Mouse (Mus musculus): ENCODE data around the gene Rhot2.
A peak's percentile ranks its signal among the peaks of the same experiment; 100 is the strongest.

DNA sequence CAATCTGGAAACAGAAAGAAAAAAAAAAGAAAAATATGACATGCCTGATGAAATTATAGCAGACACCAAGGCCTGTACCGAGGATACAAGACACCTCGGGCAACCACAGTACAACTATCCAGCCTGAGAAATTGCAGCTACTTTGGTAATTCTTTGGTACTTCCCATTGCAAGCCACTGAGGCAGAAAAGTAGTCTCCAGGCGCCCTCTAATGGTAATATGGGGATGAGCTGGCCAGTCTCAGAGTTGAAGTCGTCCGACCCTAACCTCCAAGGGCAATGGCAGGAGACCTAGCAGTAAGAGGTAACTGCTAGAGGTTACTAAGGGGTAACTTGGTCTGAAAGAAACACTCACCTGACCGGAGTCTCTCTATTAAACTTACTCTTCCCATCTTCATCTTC, 43.6 kb downstream of the Rhot2 start:
- peak; percentile 80; the same call in 1 of the 2 replicates for TF ChIP-seq CTCF (IDR thresholded peaks at IDR 0.05; ENCODE audit: extremely low read depth, insufficient read depth, insufficient read length, insufficient replicate concordance)
- no peak for TF ChIP-seq POLR2A (IDR thresholded peaks at IDR 0.05; ENCODE audit: low read depth, low read length)

All from spleen, adult 2 months (tissue).